Mouse (Mus musculus): ENCODE measurements around the gene Gm10198. TPM values are rescaled to one million over a fixed set of nuclear protein-coding genes. Genes with fewer than 3 reads are reported as not detected.

Gm10198 gene
- polyA plus RNA-seq (2014; fragmentation: Nextera tagmentation; extraction: Ambion mirVana) = not detected in 2 replicates

DNA sequence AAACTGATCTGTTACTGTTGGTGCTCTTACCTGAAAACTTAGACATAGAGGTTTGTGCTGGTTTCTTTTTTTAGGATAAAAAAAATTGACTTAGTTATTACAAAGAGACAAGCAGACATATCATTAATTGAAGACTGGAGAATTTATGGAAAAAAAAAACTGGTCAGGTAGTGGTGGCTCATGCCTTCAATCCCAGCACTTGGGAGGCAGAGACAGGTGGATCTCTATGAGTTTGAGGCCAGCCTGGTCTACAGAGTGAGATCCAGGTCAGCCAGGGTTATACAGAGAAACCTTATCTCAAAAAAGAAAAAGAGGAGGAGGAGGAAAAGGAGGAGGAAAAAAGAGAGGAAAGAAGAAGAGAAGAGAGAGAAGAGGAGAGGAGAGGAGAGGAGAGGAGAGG, at the start of gene Gm10198:
Gene Gm10198 (plus strand): TSS at position 301 of the 400 bp plus-strand sequence.
- Histone ChIP-seq H3K4me2 (replicated peaks; ENCODE audit: low read depth, low read length) (no peak within 1 kb of the TSS), H3K4me3 (ENCODE audit: low read depth, low read length) (no peak within 1 kb of the TSS), H3K27me3 (ENCODE audit: control insufficient read depth, insufficient read depth, low read length) (no peaks in the 10 kb centered on the region), H3K9me3 (ENCODE audit: control insufficient read depth, low read length) (no peaks in the 10 kb centered on the region), H3K9ac (ENCODE audit: low read depth, low read length) (no peak within 1 kb of the TSS), H3K36me3 (ENCODE audit: control insufficient read depth, insufficient read depth, low read length) (no peaks in the 10 kb centered on the region), H3K4me1 (replicated peaks; ENCODE audit: control insufficient read depth, insufficient read depth, low read length) (no peaks in the 10 kb centered on the region), H3K27ac (ENCODE audit: low read depth, low read length) (no peak within 1 kb of the TSS)
- DNase-seq (ENCODE audit: low spot score) (no peak), ATAC-seq (ENCODE audit: low FRiP score) (no peak)

DNA sequence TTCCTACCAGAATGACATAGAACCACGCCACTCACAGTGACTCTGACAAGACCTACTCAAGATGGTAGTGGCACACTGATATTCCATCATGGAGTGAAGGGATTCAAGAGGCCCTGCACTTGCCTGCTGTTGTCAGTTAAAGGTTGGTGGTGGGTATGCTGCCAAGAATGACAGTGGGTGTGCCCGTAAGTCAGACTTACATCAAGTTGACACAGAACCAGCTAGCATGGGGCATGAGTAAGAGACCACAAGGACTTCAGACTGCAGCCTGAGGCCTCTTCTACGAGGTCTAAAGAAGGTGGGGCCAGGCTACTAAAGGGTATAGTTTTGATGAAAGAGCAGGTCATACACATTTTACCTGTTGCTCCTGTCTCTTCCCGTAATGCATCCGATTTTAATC, 47.3 kb upstream of the Gm10198 start:
- no peak for ATAC-seq (ENCODE audit: low FRiP score)
- Histone ChIP-seq H3K27ac (ENCODE audit: low read depth, low read length) (no peak overlapping the region), H3K4me2 (replicated peaks; ENCODE audit: low read depth, low read length) (no peak overlapping the region), H3K4me3 (ENCODE audit: low read depth, low read length) (no peak overlapping the region), H3K9ac (ENCODE audit: low read depth, low read length) (no peak overlapping the region), H3K4me1 (replicated peaks; ENCODE audit: control insufficient read depth, insufficient read depth, low read length) (no peaks in the 10 kb centered on the region), H3K9me3 (ENCODE audit: control insufficient read depth, low read length) (no peaks in the 10 kb centered on the region), H3K36me3 (ENCODE audit: control insufficient read depth, insufficient read depth, low read length) (no peaks in the 10 kb centered on the region), H3K27me3 (ENCODE audit: control insufficient read depth, insufficient read depth, low read length) (no peaks in the 10 kb centered on the region)
- DNase-seq (ENCODE audit: low spot score) = no peak
- 82% methylated on average over 5 of the region's 5 CpGs for WGBS

DNA sequence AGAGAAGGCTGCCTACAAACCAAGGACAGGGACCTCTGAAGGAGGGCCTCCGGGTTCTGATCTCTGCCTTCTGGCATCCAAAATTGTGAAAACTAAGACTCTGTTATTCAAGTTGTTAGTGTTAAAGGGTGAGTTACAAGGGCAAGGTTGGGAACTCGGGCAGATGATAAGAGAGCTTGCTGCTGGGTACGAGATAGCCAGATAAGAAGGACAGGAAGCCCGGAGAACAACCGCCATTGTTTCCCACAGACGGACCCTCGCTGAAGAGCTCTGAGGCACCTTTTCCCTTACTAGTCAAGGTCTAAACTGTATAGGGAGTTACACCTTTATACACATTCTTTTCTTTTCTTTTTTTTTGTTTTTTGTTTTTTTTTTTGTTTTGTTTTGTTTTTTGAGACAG, 39.8 kb upstream of the Gm10198 start:
- H3K27me3 ChIP-seq (ENCODE audit: control insufficient read depth, insufficient read depth, low read length) = no peaks in the 10 kb centered on the region
- DNase-seq (ENCODE audit: low spot score) (no peak), ATAC-seq (ENCODE audit: low FRiP score) (no peak)
- 96% methylated on average over 7 of the region's 7 CpGs for WGBS
- no peak overlapping the region for H3K4me2 ChIP-seq (replicated peaks; ENCODE audit: low read depth, low read length)
- no peak overlapping the region for H3K9ac ChIP-seq (ENCODE audit: low read depth, low read length)
- H3K4me1 ChIP-seq (replicated peaks; ENCODE audit: control insufficient read depth, insufficient read depth, low read length) = no peaks in the 10 kb centered on the region
- H3K36me3 ChIP-seq (ENCODE audit: control insufficient read depth, insufficient read depth, low read length) = no peaks in the 10 kb centered on the region
- no peaks in the 10 kb centered on the region for H3K9me3 ChIP-seq (ENCODE audit: control insufficient read depth, low read length)
- H3K4me3 ChIP-seq (ENCODE audit: low read depth, low read length) = no peak overlapping the region
- H3K27ac ChIP-seq (ENCODE audit: low read depth, low read length) = no peak overlapping the region

DNA sequence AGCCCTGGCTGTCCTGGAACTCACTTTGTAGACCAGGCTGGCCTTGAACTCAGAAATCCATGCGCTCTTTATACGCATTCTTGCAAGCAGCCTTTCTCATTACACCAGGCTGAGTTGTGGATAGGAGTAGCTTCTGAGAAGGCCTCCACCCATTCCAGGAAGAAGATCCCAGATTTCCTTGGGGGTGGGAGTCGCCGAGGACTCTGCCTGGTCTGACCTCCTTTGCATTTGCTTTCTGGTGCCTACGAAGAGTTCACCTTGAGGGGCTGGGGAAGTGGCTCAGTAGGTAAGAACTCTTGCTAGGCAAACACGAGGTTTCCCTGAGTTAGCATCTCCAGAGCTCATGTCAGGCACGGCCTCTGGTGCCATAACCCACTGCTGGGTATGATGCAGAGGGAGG, 39.4 kb upstream of the Gm10198 start:
- Histone ChIP-seq H3K9ac (ENCODE audit: low read depth, low read length) (no peak overlapping the region), H3K9me3 (ENCODE audit: control insufficient read depth, low read length) (no peaks in the 10 kb centered on the region), H3K27me3 (ENCODE audit: control insufficient read depth, insufficient read depth, low read length) (no peaks in the 10 kb centered on the region), H3K27ac (ENCODE audit: low read depth, low read length) (no peak overlapping the region), H3K36me3 (ENCODE audit: control insufficient read depth, insufficient read depth, low read length) (no peaks in the 10 kb centered on the region), H3K4me1 (replicated peaks; ENCODE audit: control insufficient read depth, insufficient read depth, low read length) (no peaks in the 10 kb centered on the region), H3K4me2 (replicated peaks; ENCODE audit: low read depth, low read length) (no peak overlapping the region), H3K4me3 (ENCODE audit: low read depth, low read length) (no peak overlapping the region)
- WGBS = 91% methylated on average over 7 of the region's 7 CpGs
- ATAC-seq (ENCODE audit: low FRiP score) (no peak), DNase-seq (ENCODE audit: low spot score) (no peak)

DNA sequence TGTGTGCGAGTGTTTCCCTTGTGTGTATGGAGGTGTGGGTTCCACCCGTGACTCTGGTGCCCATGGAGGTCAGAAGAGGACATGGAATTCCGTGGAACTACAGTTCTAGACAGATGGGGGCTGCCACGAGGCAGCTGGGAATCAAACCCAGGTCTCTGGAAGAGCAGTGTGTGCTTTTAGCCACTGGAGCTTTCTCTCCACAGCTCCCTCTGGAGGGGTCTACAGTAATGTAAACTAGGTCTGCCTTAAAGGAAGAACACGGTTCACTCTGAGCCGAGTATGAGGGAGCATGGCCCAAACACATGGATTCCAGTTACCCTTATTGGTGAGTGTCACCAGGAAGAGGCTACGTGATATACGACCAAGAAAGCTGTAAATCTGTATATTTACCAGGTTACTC, 38.6 kb upstream of the Gm10198 start:
- Histone ChIP-seq H3K9ac (ENCODE audit: low read depth, low read length) (no peak overlapping the region), H3K4me1 (replicated peaks; ENCODE audit: control insufficient read depth, insufficient read depth, low read length) (no peaks in the 10 kb centered on the region), H3K9me3 (ENCODE audit: control insufficient read depth, low read length) (no peaks in the 10 kb centered on the region), H3K4me3 (ENCODE audit: low read depth, low read length) (no peak overlapping the region), H3K36me3 (ENCODE audit: control insufficient read depth, insufficient read depth, low read length) (no peaks in the 10 kb centered on the region), H3K27ac (ENCODE audit: low read depth, low read length) (no peak overlapping the region), H3K27me3 (ENCODE audit: control insufficient read depth, insufficient read depth, low read length) (no peaks in the 10 kb centered on the region), H3K4me2 (replicated peaks; ENCODE audit: low read depth, low read length) (no peak overlapping the region)
- ATAC-seq (ENCODE audit: low FRiP score) (no peak), DNase-seq (ENCODE audit: low spot score) (no peak)
- 84% methylated on average over 8 of the region's 8 CpGs for WGBS

DNA sequence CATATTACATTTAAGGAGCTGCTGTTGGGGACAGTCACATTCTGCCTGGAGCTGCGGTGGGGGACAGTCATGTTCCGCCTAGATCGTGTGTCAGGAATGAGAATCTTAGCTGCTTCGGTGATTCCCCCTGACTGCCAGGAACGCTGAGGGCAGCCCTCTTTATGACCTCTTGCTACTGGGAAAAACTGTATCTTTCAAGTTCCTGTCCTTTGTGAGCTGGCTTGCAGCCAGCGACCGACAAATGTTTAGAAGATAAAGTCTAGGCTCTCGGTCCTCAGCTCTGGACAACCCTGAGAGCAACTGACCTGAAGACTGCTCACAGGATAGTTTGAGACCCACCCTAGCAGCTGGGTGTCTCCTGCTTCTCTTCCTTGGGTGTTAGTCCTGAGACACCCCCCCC, 37.3 kb upstream of the Gm10198 start:
- ATAC-seq (ENCODE audit: low FRiP score) = no peak
- no peak for DNase-seq (ENCODE audit: low spot score)
- no peaks in the 10 kb centered on the region for H3K9me3 ChIP-seq (ENCODE audit: control insufficient read depth, low read length)
- H3K4me1 ChIP-seq (replicated peaks; ENCODE audit: control insufficient read depth, insufficient read depth, low read length) = no peaks in the 10 kb centered on the region
- 64% methylated on average over 8 of the region's 8 CpGs for WGBS
- no peak overlapping the region for H3K9ac ChIP-seq (ENCODE audit: low read depth, low read length)
- no peak overlapping the region for H3K4me3 ChIP-seq (ENCODE audit: low read depth, low read length)
- no peaks in the 10 kb centered on the region for H3K27me3 ChIP-seq (ENCODE audit: control insufficient read depth, insufficient read depth, low read length)
- H3K4me2 ChIP-seq (replicated peaks; ENCODE audit: low read depth, low read length) = no peak overlapping the region
- H3K36me3 ChIP-seq (ENCODE audit: control insufficient read depth, insufficient read depth, low read length) = no peaks in the 10 kb centered on the region
- no peak overlapping the region for H3K27ac ChIP-seq (ENCODE audit: low read depth, low read length)

DNA sequence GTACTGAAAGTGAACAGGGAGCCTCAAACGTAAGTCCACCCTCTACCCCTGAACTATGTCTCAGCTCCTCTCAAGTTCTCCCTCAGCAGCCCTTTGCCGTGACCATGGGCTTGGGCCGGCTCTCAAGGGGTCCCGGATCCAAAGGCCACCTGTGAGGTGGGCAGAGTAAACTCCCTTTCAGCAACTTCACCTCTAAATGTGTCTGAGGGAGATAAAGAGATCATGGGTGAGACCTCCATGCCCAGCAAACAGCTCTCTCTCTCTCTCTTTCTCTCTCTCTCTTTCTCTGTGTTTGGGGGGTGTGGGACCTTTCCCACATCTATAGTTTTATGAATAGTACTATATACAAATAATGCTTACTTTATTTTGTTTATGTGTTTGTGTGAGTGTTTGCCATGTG, 36.2 kb upstream of the Gm10198 start:
- H3K4me3 ChIP-seq (ENCODE audit: low read depth, low read length) = no peak overlapping the region
- no peaks in the 10 kb centered on the region for H3K27me3 ChIP-seq (ENCODE audit: control insufficient read depth, insufficient read depth, low read length)
- no peak overlapping the region for H3K27ac ChIP-seq (ENCODE audit: low read depth, low read length)
- H3K9me3 ChIP-seq (ENCODE audit: control insufficient read depth, low read length) = no peaks in the 10 kb centered on the region
- no peak overlapping the region for H3K9ac ChIP-seq (ENCODE audit: low read depth, low read length)
- no peak for ATAC-seq (ENCODE audit: low FRiP score)
- H3K36me3 ChIP-seq (ENCODE audit: control insufficient read depth, insufficient read depth, low read length) = no peaks in the 10 kb centered on the region
- no peaks in the 10 kb centered on the region for H3K4me1 ChIP-seq (replicated peaks; ENCODE audit: control insufficient read depth, insufficient read depth, low read length)
- 86% methylated on average over 4 of the region's 4 CpGs for WGBS
- DNase-seq (ENCODE audit: low spot score) = no peak
- H3K4me2 ChIP-seq (replicated peaks; ENCODE audit: low read depth, low read length) = no peak overlapping the region

DNA sequence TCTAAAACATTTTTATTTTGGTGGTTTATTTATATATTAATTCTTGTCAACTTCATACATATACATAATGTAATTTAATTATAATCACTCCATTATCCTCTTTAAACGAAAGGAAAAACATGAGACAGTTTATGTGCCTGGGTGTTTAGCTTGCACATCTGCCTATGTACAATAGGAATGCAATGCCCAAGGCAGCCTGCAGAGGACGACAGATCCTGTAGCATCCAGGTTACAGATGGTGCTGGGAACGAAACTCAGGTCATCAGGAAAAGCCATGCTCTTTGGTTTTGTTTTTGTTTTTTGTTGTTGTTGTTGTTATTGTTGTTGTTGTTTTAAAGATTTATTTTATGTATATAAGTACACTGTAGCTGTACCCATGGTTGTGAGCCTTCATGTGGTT, 32.4 kb upstream of the Gm10198 start:
- no peaks in the 10 kb centered on the region for H3K27me3 ChIP-seq (ENCODE audit: control insufficient read depth, insufficient read depth, low read length)
- ATAC-seq (ENCODE audit: low FRiP score) = no peak
- no peak for DNase-seq (ENCODE audit: low spot score)
- H3K9ac ChIP-seq (ENCODE audit: low read depth, low read length) = no peak overlapping the region
- H3K36me3 ChIP-seq (ENCODE audit: control insufficient read depth, insufficient read depth, low read length) = no peaks in the 10 kb centered on the region
- 91% methylated on average over 3 of the region's 3 CpGs for WGBS
- H3K4me3 ChIP-seq (ENCODE audit: low read depth, low read length) = no peak overlapping the region
- H3K27ac ChIP-seq (ENCODE audit: low read depth, low read length) = no peak overlapping the region
- no peaks in the 10 kb centered on the region for H3K4me1 ChIP-seq (replicated peaks; ENCODE audit: control insufficient read depth, insufficient read depth, low read length)
- H3K4me2 ChIP-seq (replicated peaks; ENCODE audit: low read depth, low read length) = no peak overlapping the region
- no peaks in the 10 kb centered on the region for H3K9me3 ChIP-seq (ENCODE audit: control insufficient read depth, low read length)

DNA sequence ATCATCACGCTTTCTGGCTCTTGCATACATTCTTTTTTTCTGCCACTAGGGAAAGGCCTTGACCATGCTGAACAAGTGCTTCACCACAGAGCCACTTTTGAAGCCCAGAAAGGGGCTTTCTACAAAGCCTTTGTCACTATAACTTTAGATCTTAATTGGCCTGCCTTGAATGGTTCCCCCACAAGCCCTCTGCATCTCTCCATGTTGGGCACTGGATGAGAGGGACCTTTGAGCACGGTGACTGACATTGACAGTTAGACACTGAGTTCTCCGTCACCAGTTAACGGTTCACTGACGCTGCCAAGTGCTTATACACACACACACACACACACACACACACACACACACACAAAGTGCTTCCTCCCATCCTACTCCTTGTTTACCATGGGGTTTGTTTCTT, 30.0 kb upstream of the Gm10198 start:
- Histone ChIP-seq H3K9me3 (ENCODE audit: control insufficient read depth, low read length) (no peaks in the 10 kb centered on the region), H3K27me3 (ENCODE audit: control insufficient read depth, insufficient read depth, low read length) (no peaks in the 10 kb centered on the region), H3K4me2 (replicated peaks; ENCODE audit: low read depth, low read length) (no peak overlapping the region), H3K27ac (ENCODE audit: low read depth, low read length) (no peak overlapping the region), H3K4me3 (ENCODE audit: low read depth, low read length) (no peak overlapping the region), H3K4me1 (replicated peaks; ENCODE audit: control insufficient read depth, insufficient read depth, low read length) (no peaks in the 10 kb centered on the region), H3K9ac (ENCODE audit: low read depth, low read length) (no peak overlapping the region), H3K36me3 (ENCODE audit: control insufficient read depth, insufficient read depth, low read length) (no peaks in the 10 kb centered on the region)
- 89% methylated on average over 5 of the region's 5 CpGs for WGBS
- no peak for ATAC-seq (ENCODE audit: low FRiP score)
- no peak for DNase-seq (ENCODE audit: low spot score)

All from hindbrain, embryonic 11.5 days (tissue).